Comparison of ENCODE assay signal across 20 mouse cellular contexts in genomic region chr13:110601352-110601751, GRCm38 (mm10).
DNase-seq lines count a peak whose midpoint lies in the region; ATAC-seq and TF ChIP-seq lines count a peak whose summit lies in the region.
"Had no signal": no experiment of that assay in that cellular context is flagged by ENCODE, and none has a peak within 500 bp of the region (broad histone marks: within the 10 kb centered on the region; RNA-seq: fewer than 3 reads in every experiment).

No protein-coding gene starts in this region.

- ATAC-seq in kidney, postnatal 0 days (replicated peaks; ENCODE audit: low FRiP score, low read depth) = no peak
- ATAC-seq: hindbrain, postnatal 0 days; midbrain, embryonic 15.5 days had no signal

- H3K27ac ChIP-seq in kidney, postnatal 0 days = no peak overlapping the region
- no peak overlapping the region for H3K27ac ChIP-seq in kidney, adult 2 months (ENCODE audit: insufficient read depth, low read depth, low read length)
- H3K27ac ChIP-seq: embryonic facial prominence, embryonic 12.5 days; forebrain, embryonic 10.5 days; hindbrain, postnatal 0 days; liver, embryonic 14.5 days; midbrain, embryonic 15.5 days had no signal

- no peaks in the 10 kb centered on the region for H3K4me1 ChIP-seq in kidney, postnatal 0 days (replicated peaks; ENCODE audit: insufficient read depth, low read length)
- no peaks in the 10 kb centered on the region for H3K4me1 ChIP-seq in kidney, adult 2 months (ENCODE audit: control insufficient read depth, insufficient read depth, low read length)
- H3K4me1 ChIP-seq: embryonic facial prominence, embryonic 12.5 days; forebrain, embryonic 10.5 days; megakaryocyte, embryonic 14.5 days; midbrain, embryonic 15.5 days had no signal

- H3ac ChIP-seq in myocyte (ENCODE audit: control insufficient read depth, insufficient read length) = no peak overlapping the region

- H3K27me3 ChIP-seq in kidney, postnatal 0 days (ENCODE audit: insufficient read depth, low read length) = no peaks in the 10 kb centered on the region
- H3K27me3 ChIP-seq in myocyte (ENCODE audit: control insufficient read depth, insufficient read depth, insufficient read length) = no peaks in the 10 kb centered on the region
- no peaks in the 10 kb centered on the region for H3K27me3 ChIP-seq in kidney, adult 2 months (replicated peaks; ENCODE audit: control insufficient read depth, insufficient read depth, low read length)
- H3K27me3 ChIP-seq: embryonic facial prominence, embryonic 12.5 days; megakaryocyte, embryonic 14.5 days; midbrain, embryonic 15.5 days had no signal

- TF ChIP-seq POLR2A in myocyte (IDR thresholded peaks at IDR 0.05; ENCODE audit: insufficient read length, low read depth) = no peak
- no peak for TF ChIP-seq POLR2A in kidney, adult 2 months (IDR thresholded peaks at IDR 0.05; ENCODE audit: low read depth, low read length)

- no peaks in the 10 kb centered on the region for H3K36me3 ChIP-seq in kidney, postnatal 0 days (ENCODE audit: insufficient read depth, low read length)
- H3K36me3 ChIP-seq in myocyte (ENCODE audit: control insufficient read depth, insufficient read depth) = no peaks in the 10 kb centered on the region
- no peaks in the 10 kb centered on the region for H3K36me3 ChIP-seq in kidney, adult 2 months (ENCODE audit: control insufficient read depth, insufficient read depth, low read length)
- H3K36me3 ChIP-seq: embryonic facial prominence, embryonic 12.5 days; forebrain, embryonic 10.5 days; midbrain, embryonic 15.5 days had no signal

- H3K4me3 ChIP-seq in kidney, postnatal 0 days (replicated peaks; ENCODE audit: low read depth, low read length) = no peak overlapping the region
- no peak overlapping the region for H3K4me3 ChIP-seq in myocyte
- no peak overlapping the region for H3K4me3 ChIP-seq in kidney, adult 2 months (ENCODE audit: insufficient read depth, low read depth, low read length)
- H3K4me3 ChIP-seq: embryonic facial prominence, embryonic 12.5 days; forebrain, embryonic 10.5 days; megakaryocyte, embryonic 14.5 days; midbrain, embryonic 15.5 days had no signal

- H3K4me2 ChIP-seq in kidney, postnatal 0 days (ENCODE audit: low read length) = no peak overlapping the region
- H3K4me2 ChIP-seq in myocyte (ENCODE audit: low read depth) = peak overlapping the region; percentile 15
- H3K4me2 ChIP-seq: embryonic facial prominence, embryonic 12.5 days; midbrain, embryonic 15.5 days had no signal

- H3K9me3 ChIP-seq in kidney, postnatal 0 days (replicated peaks; ENCODE audit: low read length) = no peaks in the 10 kb centered on the region
- H3K9me3 ChIP-seq: embryonic facial prominence, embryonic 12.5 days; forebrain, embryonic 10.5 days; megakaryocyte, embryonic 14.5 days; midbrain, embryonic 15.5 days had no signal

- no peak for TF ChIP-seq CTCF in kidney, postnatal 0 days (IDR thresholded peaks at IDR 0.05; ENCODE audit: low read depth)
- TF ChIP-seq CTCF in kidney, adult 2 months (conservative IDR thresholded peaks at IDR 0.05; ENCODE audit: insufficient read depth, insufficient read length, low read depth, low read length) = no peak

- H3K9ac ChIP-seq in kidney, postnatal 0 days (ENCODE audit: low read depth, low read length) = no peak overlapping the region
- H3K9ac ChIP-seq: embryonic facial prominence, embryonic 12.5 days; liver, embryonic 14.5 days; midbrain, embryonic 15.5 days had no signal

- DNase-seq in kidney, postnatal 0 days (ENCODE audit: low spot score) = peak; percentile 73
- no peak for DNase-seq in kidney, postnatal 25 days
- DNase-seq in lung, postnatal 36 days = peak; percentile 6
- no peak for DNase-seq in lung, adult 18-20 months
- peak; percentile 68 for DNase-seq in adipocyte (ENCODE audit: low spot score)
- DNase-seq in kidney, adult 2 months = no peak
- no peak for DNase-seq in embryo, embryonic 10 days (ENCODE audit: low spot score)
- DNase-seq: adrenal gland, postnatal 10 days; cerebellum, adult 18-20 months; gastrocnemius, postnatal 10 days; kidney, adult 8-10 months; kidney, postnatal 4 days; thymus, postnatal 36 days had no signal

- no peaks in the 10 kb centered on the region for H3K79me2 ChIP-seq in myocyte (ENCODE audit: control insufficient read depth, insufficient read depth)

- 41% methylated on average over 5 of the region's 5 CpGs for WGBS in kidney, postnatal 0 days
- WGBS in kidney, adult 2 months = 26% methylated on average over 5 of the region's 5 CpGs

TF ChIP-seq in myocyte, 11 proteins besides CTCF, POLR2A, EP300 and RAD21:
- TF ChIP-seq MYOD1 (IDR thresholded peaks at IDR 0.05; ENCODE audit: control insufficient read depth in 1 of 3, insufficient read length in 2 of 3, low read depth in 2 of 3) (no peak), SRF (IDR thresholded peaks at IDR 0.05; ENCODE audit: control insufficient read depth, insufficient read length, low read depth) (no peak), MAX (IDR thresholded peaks at IDR 0.05; ENCODE audit: low read depth) (no peak), TCF12 (IDR thresholded peaks at IDR 0.05; ENCODE audit: insufficient read depth, poor library complexity, severe bottlenecking) (no peak), TCF3 (IDR thresholded peaks at IDR 0.05; ENCODE audit: insufficient read length, low read depth) (no peak), CEBPB (IDR thresholded peaks at IDR 0.05; ENCODE audit: insufficient read depth, poor library complexity, severe bottlenecking) (peak; percentile 64; the same call in 1 of the 2 replicates)

Comparison
In these comparisons a context has a peak if more than half of its experiments do, and no peak if none do; other contexts are left out.
1. DNase-seq: peak in kidney, postnatal 0 days (single experiment), lung, postnatal 36 days (single experiment) and adipocyte (single experiment); none in kidney, postnatal 25 days (0 of 2), lung, adult 18-20 months (0 of 2), kidney, adult 2 months (single experiment) and embryo, embryonic 10 days (single experiment).